Mouse (Mus musculus) neural tube, embryonic 14.5 days (tissue): Measurements from ENCODE around the gene Folr1. TPM values are rescaled to one million over a fixed set of nuclear protein-coding genes. Genes with fewer than 3 reads are reported as not detected.

Source experiments
- ATAC-seq: fragments of 200-750 bp; cut with Nextera tagmentation; 2 replicates; pipeline ENCODE4 v1.8.0; 2017; ENCODE audit warnings: low read depth, mild to moderate bottlenecking, moderate TSS enrichment, moderate library complexity
- H3K27ac ChIP-seq: fragments of 300-500 bp; sonication (generic); 2 replicates; pipeline ENCODE4 v1.5.1; 2014; ENCODE audit warnings: low read depth, mild to moderate bottlenecking, control low read depth, low read length, moderate library complexity, mixed read lengths
- H3K27me3 ChIP-seq: fragments of 300-500 bp; sonication (generic); 2 replicates; pipeline ENCODE4 v1.6.1; 2014; ENCODE audit warnings: low read length; ENCODE audit not compliant: control insufficient read depth, insufficient read depth
- H3K36me3 ChIP-seq: fragments of 300-500 bp; sonication (generic); 2 replicates; pipeline ENCODE4 v1.6.1; 2014; ENCODE audit warnings: low read length, mixed read lengths; ENCODE audit not compliant: control insufficient read depth, insufficient read depth
- H3K4me1 ChIP-seq: fragments of 300-500 bp; sonication (generic); 2 replicates; pipeline ENCODE4 v1.6.1; 2014; ENCODE audit warnings: low read length; ENCODE audit not compliant: control insufficient read depth, insufficient read depth
- H3K4me2 ChIP-seq: fragments of 300-500 bp; sonication (generic); 2 replicates; pipeline ENCODE4 v1.6.1; 2014; ENCODE audit warnings: mild to moderate bottlenecking, low read depth, low read length, control low read depth
- H3K4me3 ChIP-seq: fragments of 300-500 bp; sonication (generic); 2 replicates; pipeline ENCODE4 v1.5.1; 2014; ENCODE audit warnings: low read depth, low read length, control low read depth, mixed read lengths
- H3K9ac ChIP-seq: fragments of 300-500 bp; sonication (generic); replicated peaks from 2 replicates; pipeline ENCODE4 v1.6.1; 2014; ENCODE audit warnings: low read depth, mild to moderate bottlenecking, control low read depth, low read length, mixed read lengths
- H3K9me3 ChIP-seq: fragments of 300-500 bp; sonication (generic); 2 replicates; pipeline ENCODE4 v1.6.1; 2016; ENCODE audit warnings: low read length; ENCODE audit not compliant: control insufficient read depth
- WGBS: fragments of 180-500 bp; shearing (Covaris S2); extraction: QIAGEN DNeasy Blood & Tissue Kit; methylation state at CpG from one replicate; pipeline ENCODE4 v1.1.7; 2014; 5-methylcytosine and 5-hydroxymethylcytosine counted together
- polyA plus RNA-seq: library from polyadenylated mRNA; unstranded; fragments of >200 nt; fragmentation: Nextera tagmentation; extraction: Ambion mirVana; gene quantifications from 2 replicates; pipeline ENCODE4 v1.2.1, GENCODE M21; 2014

The Folr1 gene
- polyA plus RNA-seq, 1 experiment from 2014 or later, result 1.4 TPM

DNA sequence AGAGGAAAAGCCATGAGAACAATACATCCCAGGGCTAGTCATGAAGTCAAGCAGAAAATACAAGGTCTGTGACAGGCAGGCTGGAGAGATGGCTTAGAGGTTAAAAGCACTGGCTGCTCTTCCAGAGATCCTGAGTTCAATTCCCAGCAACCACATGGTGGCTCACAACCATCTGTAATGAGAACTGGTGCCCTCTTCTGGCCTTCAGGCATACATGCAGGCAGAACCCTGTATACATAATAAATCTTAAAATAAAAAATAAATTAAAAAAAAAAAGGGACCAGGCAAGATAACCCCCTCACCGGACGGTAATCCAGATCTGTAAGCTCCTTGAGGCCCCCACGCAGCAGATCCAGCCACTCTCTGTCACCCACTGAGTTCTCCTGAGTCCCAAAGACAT is 40.2 kb downstream of the Folr1 start:
- Histone ChIP-seq H3K9ac (no peak overlapping the region), H3K27me3 (no peaks in the 10 kb centered on the region), H3K9me3 (no peaks in the 10 kb centered on the region), H3K4me1 (peaks cover 10% of the 10 kb centered on the region; the same call in 1 of the 2 replicates), H3K27ac (no peak overlapping the region), H3K4me2 (no peak overlapping the region), H3K36me3 (peaks cover 3% of the 10 kb centered on the region; the same call in 1 of the 2 replicates), H3K4me3 (no peak overlapping the region)
- 97% methylated on average over 3 of the region's 3 CpGs for WGBS
- no peak for ATAC-seq

DNA sequence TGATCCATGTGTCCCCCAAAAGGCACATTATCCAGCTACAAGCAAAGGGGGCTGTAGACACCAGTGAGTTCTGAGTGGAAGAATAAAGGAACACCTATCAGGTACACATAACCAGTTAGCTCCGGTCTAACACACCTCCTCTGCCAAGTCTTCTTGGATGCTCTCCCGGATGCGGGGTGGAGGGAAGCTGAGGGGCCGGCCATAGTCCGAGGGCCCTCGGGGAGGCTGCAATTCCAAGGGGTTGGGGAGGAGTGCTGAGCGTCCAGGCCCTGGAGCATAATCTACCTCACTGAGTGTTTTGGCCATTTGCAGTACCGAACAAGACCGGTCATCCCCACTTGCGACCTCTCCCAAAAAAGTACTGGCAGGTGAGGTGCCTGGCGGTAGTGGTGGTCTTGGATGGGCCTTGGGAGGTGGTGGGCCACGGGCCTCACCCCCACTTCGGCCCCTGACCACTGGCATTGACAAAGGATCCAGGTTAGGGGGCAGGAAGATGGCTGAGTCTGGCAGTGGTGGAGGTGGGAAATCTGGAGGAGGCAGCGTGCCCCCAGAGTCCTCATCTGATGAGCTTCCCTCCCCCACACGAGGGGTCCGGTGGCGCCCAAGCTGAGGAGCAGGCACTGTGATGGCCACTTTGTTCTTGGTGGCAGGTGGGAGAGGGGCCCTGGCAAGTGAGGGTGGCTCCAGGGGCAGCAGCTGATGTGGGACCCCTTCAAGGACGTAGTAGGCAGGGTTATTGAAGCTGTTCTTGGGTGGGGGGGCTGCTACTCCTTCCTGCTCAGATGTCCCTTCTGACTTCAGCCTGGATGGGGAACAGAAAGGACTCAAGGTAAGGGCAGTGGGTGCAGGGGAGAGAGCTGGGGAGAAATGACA is 46.6 kb downstream of the Folr1 start:
- H3K36me3 ChIP-seq, result peaks cover 3% of the 10 kb centered on the region; the same call in 1 of the 2 replicates
- WGBS, result 90% methylated on average over 18 of the region's 18 CpGs
- H3K27me3 ChIP-seq, result peaks cover 34% of the 10 kb centered on the region
- no peak overlapping the region for H3K9ac ChIP-seq
- H3K4me3 ChIP-seq, result no peak overlapping the region
- no peak overlapping the region for H3K4me2 ChIP-seq
- no peak overlapping the region for H3K27ac ChIP-seq
- no peak for ATAC-seq
- no peaks in the 10 kb centered on the region for H3K9me3 ChIP-seq
- peaks cover 13% of the 10 kb centered on the region; the same call in 1 of the 2 replicates for H3K4me1 ChIP-seq

DNA sequence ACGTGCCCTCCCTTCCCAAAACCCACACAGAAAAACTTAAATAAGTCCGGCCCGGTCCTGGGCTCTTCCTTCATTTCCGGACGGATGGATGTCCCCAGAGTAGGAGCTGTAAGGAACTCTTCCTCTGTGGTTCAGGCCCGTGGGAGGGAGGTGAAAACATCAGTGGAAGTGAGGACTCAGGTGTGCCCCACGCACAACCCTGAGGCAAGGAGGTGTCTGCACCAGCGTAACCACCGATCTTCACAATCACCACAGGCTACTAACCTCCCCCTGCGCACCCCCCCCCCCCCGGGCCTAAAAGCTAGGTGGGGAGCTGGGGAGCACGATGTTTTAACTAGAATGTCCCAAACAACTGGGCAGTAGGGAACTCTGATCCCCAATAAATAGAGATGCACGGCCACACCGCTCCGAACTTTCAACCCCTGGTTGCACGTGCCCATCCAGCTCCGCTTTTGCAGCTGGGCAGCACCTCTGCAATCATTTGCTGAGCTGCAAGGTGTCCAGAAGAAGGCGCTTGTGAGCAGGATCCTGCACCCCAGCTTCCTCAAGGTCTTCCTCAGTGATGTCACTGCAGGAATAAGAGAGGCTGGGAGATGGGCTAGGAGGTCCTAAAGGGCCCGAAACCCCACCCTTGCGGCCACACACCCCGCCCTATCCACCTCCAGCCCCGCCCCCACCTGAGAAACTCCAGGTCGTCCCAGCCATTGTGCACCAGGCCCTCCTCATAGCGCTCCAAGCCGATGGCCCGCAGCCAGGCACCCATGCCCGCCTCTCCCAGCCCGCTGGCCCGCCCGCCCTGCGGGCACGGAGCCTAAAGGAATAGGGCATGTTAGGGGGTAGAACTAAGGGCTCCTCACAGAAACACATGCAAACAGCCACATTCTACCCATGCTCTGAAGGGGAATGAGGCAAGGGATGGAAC is 47.5 kb downstream of the Folr1 start:
- peak; percentile 39; the same call in 1 of the 2 replicates for ATAC-seq
- Histone ChIP-seq H3K4me3 (no peak overlapping the region), H3K27me3 (peaks cover 42% of the 10 kb centered on the region), H3K36me3 (peaks cover 3% of the 10 kb centered on the region; the same call in 1 of the 2 replicates), H3K9me3 (no peaks in the 10 kb centered on the region), H3K27ac (no peak overlapping the region), H3K9ac (no peak overlapping the region), H3K4me1 (peaks cover 13% of the 10 kb centered on the region; the same call in 1 of the 2 replicates), H3K4me2 (no peak overlapping the region)
- 24% methylated on average over 32 of the region's 32 CpGs for WGBS

DNA sequence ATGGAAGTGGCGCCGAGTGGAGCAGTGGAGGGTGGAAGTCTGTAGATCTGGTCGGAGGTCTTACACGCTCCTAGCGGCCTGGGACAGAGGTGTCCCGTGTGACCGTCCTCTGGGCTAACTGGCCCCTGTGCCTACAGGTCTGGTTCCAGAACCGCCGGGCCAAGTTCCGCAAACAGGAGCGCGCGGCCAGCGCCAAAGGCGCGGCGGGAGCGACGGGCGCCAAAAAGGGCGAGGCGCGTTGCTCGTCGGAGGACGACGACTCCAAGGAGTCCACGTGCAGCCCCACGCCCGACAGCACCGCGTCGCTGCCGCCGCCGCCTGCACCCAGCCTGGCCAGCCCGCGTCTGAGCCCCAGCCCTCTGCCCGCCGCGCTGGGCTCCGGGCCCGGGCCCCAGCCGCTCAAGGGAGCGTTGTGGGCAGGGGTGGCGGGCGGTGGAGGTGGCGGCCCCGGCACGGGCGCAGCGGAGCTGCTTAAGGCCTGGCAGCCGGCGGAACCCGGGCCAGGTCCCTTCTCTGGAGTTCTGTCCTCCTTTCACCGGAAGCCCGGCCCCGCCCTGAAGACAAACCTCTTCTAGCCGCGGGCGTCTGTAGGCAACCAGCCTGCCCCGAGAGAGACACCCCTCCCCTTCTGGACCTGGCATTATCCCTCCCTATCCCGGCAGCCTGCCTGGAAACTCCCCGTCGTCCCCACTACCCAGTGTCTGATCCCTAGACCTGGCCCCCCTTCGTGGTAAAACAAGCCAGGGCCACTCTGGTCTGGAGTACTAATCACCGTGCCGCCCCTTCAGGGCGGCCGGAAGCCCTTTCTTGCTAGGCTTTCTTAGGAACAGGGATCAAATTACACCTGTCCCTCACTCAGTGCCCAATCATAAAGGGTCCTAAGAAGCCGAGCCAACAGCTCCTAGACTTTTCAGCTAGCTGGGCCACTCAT is 48.8 kb downstream of the Folr1 start:
- Histone ChIP-seq H3K27ac (no peak overlapping the region), H3K36me3 (no peaks in the 10 kb centered on the region), H3K4me2 (peak overlapping the region; percentile 51), H3K4me3 (peak overlapping the region; percentile 34), H3K27me3 (peaks cover 54% of the 10 kb centered on the region), H3K4me1 (peaks cover 13% of the 10 kb centered on the region; the same call in 1 of the 2 replicates), H3K9ac (0 out of 2 replicates have a peak overlapping the region, but pooled peaks have one; percentile 21), H3K9me3 (no peaks in the 10 kb centered on the region)
- WGBS, result under 1% methylated on average over 63 of the region's 71 CpGs
- peak; percentile 44; the same call in 1 of the 2 replicates for ATAC-seq

DNA sequence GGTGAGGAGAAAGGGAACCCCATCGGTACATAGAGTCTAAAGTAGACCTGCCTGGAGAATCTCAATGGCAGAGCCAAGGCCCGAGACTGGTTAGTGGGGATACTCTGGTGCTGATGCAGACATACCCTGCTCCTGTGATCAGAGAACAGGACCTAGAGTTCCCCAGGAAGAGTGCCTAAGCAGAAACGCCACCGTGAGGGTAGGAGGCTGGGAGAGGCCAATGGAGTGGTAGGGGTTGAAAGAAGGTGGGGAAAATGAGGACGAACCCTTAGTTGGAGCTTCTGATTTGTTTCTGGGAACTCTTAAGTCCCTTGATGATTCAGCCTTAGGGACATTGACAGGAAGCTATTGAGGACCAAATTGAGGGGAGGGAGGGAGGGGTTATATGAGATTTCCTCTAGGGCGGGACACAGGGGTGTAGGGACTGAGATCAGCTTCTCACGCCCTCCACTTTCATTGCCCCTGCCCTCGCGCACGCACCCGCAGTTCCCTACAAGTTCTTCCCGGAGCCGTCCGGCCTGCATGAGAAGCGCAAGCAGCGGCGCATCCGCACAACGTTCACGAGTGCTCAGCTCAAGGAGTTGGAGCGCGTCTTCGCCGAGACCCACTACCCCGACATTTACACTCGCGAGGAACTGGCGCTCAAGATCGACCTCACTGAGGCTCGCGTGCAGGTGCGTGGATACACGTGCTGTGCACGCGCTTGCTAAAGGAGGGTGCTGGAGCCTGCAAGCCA is 50.1 kb downstream of the Folr1 start:
- Histone ChIP-seq H3K27ac (no peak overlapping the region), H3K9me3 (no peaks in the 10 kb centered on the region), H3K4me1 (peaks cover 13% of the 10 kb centered on the region; the same call in 1 of the 2 replicates), H3K27me3 (peaks cover 54% of the 10 kb centered on the region), H3K4me3 (peak overlapping the region; percentile 19; the same call in 1 of the 2 replicates), H3K36me3 (no peaks in the 10 kb centered on the region), H3K9ac (no peak overlapping the region), H3K4me2 (peak overlapping the region; percentile 51)
- WGBS, result 3% methylated on average over 34 of the region's 35 CpGs
- no peak for ATAC-seq

DNA sequence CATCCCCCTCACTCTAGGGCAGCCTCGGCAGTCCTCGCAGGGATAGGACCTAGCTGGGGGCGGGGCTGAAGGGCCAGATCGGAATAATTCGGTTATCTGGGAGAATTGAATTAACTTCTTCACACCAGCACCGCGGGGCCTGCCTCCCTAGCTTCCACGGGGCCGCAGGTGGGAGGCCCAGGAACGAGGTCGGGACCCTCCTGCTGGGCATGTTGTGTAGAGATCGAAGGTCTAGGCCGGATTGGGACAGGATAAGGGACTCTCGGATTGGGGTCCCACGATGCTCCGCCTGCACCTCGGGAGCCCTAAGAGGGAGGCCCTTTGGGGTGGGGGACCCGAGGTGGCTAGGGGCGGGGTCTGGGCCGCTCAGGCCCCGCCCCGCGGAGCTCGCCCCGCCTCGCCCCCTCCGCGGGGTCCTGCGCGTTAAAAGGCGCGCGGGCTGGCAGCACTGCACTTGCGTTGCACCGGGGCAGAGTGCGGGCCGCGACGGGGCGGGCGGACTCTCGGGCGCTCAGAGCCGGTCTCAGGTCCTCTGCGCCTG is 52.7 kb downstream of the Folr1 start, which contains the start of gene Phox2a:
Gene Phox2a, plus strand, starts transcription at position 453 of the 541 bp plus-strand sequence.
- no peaks in the 10 kb centered on the region for H3K9me3 ChIP-seq
- peaks cover 13% of the 10 kb centered on the region; the same call in 1 of the 2 replicates for H3K4me1 ChIP-seq
- H3K4me2 ChIP-seq, result peak within 1 kb of the TSS; percentile 35
- H3K4me3 ChIP-seq, result peak within 1 kb of the TSS; percentile 17
- H3K27me3 ChIP-seq, result peaks cover 53% of the 10 kb centered on the region
- no peak within 1 kb of the TSS for H3K27ac ChIP-seq
- peak within 1 kb of the TSS; percentile 22; the same call in 1 of the 2 replicates for H3K9ac ChIP-seq
- ATAC-seq, result no peak
- no peaks in the 10 kb centered on the region for H3K36me3 ChIP-seq
- WGBS, result under 1% methylated on average over 37 of the region's 45 CpGs
